9 mouse cellular contexts compared by ENCODE assay signal in genomic region chr7:18926911-18927310, GRCm38 (mm10). TPM values are rescaled to one million over a fixed set of nuclear protein-coding genes. Genes with fewer than 3 reads are reported as not detected.
DNase-seq lines count a peak whose midpoint lies in the region; ATAC-seq lines count a peak whose summit lies in the region.
"Had no signal": no experiment of that assay in that cellular context is flagged by ENCODE, and none has a peak within 500 bp of the region (broad histone marks: within the 10 kb centered on the region; RNA-seq: fewer than 3 reads in every experiment).

No protein-coding gene starts in this region.

- H3K36me3 ChIP-seq in heart, embryonic 12.5 days = no peaks in the 10 kb centered on the region
- no peaks in the 10 kb centered on the region for H3K36me3 ChIP-seq in hindbrain, embryonic 10.5 days
- H3K36me3 ChIP-seq in midbrain, embryonic 10.5 days = peaks cover 3% of the 10 kb centered on the region; the same call in 1 of the 2 replicates

- ATAC-seq in heart, embryonic 12.5 days (ENCODE audit: insufficient number of reproducible peaks, low FRiP score) = 0 out of 2 replicates have a peak, but pooled peaks have one; percentile 17

- H3K27me3 ChIP-seq in heart, embryonic 12.5 days (replicated peaks) = peaks cover 60% of the 10 kb centered on the region
- peaks cover 23% of the 10 kb centered on the region for H3K27me3 ChIP-seq in hindbrain, embryonic 10.5 days (ENCODE audit: insufficient read depth, poor library complexity, severe bottlenecking)
- H3K27me3 ChIP-seq in midbrain, embryonic 10.5 days (ENCODE audit: low read depth, poor library complexity, severe bottlenecking) = 0 out of 2 replicates have a peak, but pooled peaks cover 9% of the 10 kb centered on the region

- intact Hi-C loops in heart, postnatal 36 days (cut with DNase I) = loop anchor here (1.0 to 2.0 kb wide), 2 partner anchors 22 to 32 kb away; no protein-coding TSS in a partner anchor

- peaks cover 20% of the 10 kb centered on the region for H3K4me1 ChIP-seq in heart, embryonic 12.5 days (replicated peaks)
- peaks cover 10% of the 10 kb centered on the region for H3K4me1 ChIP-seq in brown adipose tissue, adult 24 weeks (ENCODE audit: control insufficient read depth, insufficient read depth, insufficient read length, low read length)
- peaks cover 63% of the 10 kb centered on the region for H3K4me1 ChIP-seq in hindbrain, embryonic 10.5 days (replicated peaks)
- H3K4me1 ChIP-seq in midbrain, embryonic 10.5 days = peaks cover 75% of the 10 kb centered on the region

- H3K4me2 ChIP-seq in heart, embryonic 12.5 days = peak overlapping the region; percentile 98

- H3K27ac ChIP-seq in heart, embryonic 12.5 days (ENCODE audit: poor library complexity, severe bottlenecking) = no peak overlapping the region
- peak overlapping the region; percentile 100 for H3K27ac ChIP-seq in brown adipose tissue, adult 24 weeks (replicated peaks; ENCODE audit: low read depth, low read length)
- peak overlapping the region; percentile 98 for H3K27ac ChIP-seq in hindbrain, embryonic 10.5 days
- peak overlapping the region; percentile 99 for H3K27ac ChIP-seq in midbrain, embryonic 10.5 days (replicated peaks)

- DNase-seq in heart, postnatal 36 days = no peak
- no peak for DNase-seq in hindbrain, embryonic 10.5 days (ENCODE audit: low spot score)
- DNase-seq in midbrain, embryonic 10.5 days (ENCODE audit: low spot score) = no peak
- DNase-seq in adipocyte (ENCODE audit: low spot score) = no peak
- DNase-seq in thymus, postnatal 4 days = no peak
- DNase-seq in adrenal gland, adult 2 months = no peak

- H3K9ac ChIP-seq in heart, embryonic 12.5 days = no peak overlapping the region

- WGBS in heart, embryonic 12.5 days = 45% methylated on average over 6 of the region's 6 CpGs
- 50% methylated on average over 6 of the region's 6 CpGs for WGBS in hindbrain, embryonic 10.5 days
- WGBS in midbrain, embryonic 10.5 days = 52% methylated on average over 6 of the region's 6 CpGs

- H3K4me3 ChIP-seq in heart, embryonic 12.5 days = peak overlapping the region; percentile 75
- peak overlapping the region; percentile 91 for H3K4me3 ChIP-seq in brown adipose tissue, adult 24 weeks (ENCODE audit: insufficient read depth, low read depth, low read length)
- H3K4me3 ChIP-seq in hindbrain, embryonic 10.5 days = peak overlapping the region; percentile 94
- peak overlapping the region; percentile 99 for H3K4me3 ChIP-seq in midbrain, embryonic 10.5 days

- H3K9me3 ChIP-seq in heart, embryonic 12.5 days (replicated peaks) = no peaks in the 10 kb centered on the region
- H3K9me3 ChIP-seq in hindbrain, embryonic 10.5 days = no peaks in the 10 kb centered on the region
- no peaks in the 10 kb centered on the region for H3K9me3 ChIP-seq in midbrain, embryonic 10.5 days (replicated peaks)

RNA-seq across cellular contexts. Expression of gene Nova2, which starts 1.2 kb away (rescaled TPM):
- polyA plus RNA-seq in heart, embryonic 12.5 days (2016; fragmentation: Nextera tagmentation; extraction: Ambion mirVana) = 0.60 and 0.64 TPM in 2 replicates
- 1 to 10 TPM; 4.8 to 7.7 TPM for total RNA-seq in heart, postnatal 36 days (2021)
- polyA plus RNA-seq in brown adipose tissue, adult 24 weeks (2012; ENCODE audit: insufficient read depth, insufficient read length, missing spikeins) = 1.1 and 1.6 TPM in 2 replicates
- 3.5 and 7.3 TPM in 2 replicates for polyA plus RNA-seq in hindbrain, embryonic 10.5 days (2016; fragmentation: Nextera tagmentation; extraction: Ambion mirVana)
- polyA plus RNA-seq in midbrain, embryonic 10.5 days (2016; fragmentation: Nextera tagmentation; extraction: Ambion mirVana) = 3.9 and 6.2 TPM in 2 replicates
- 1 to 10 TPM; 3.5 to 4.6 TPM for total RNA-seq in adrenal gland, adult 2 months (2021)
- 1.7 and 1.9 TPM in 2 replicates for polyA plus RNA-seq in adrenal gland, adult 2 months (2012; rRNA removed)
- polyA plus RNA-seq: CD4-positive, CD25-positive, alpha-beta regulatory T cell, adult 4 months had no signal

RNA-seq across cellular contexts. Expression of gene Ccdc61, which starts 16.7 kb away (rescaled TPM):
- polyA plus RNA-seq in heart, embryonic 12.5 days (2016; fragmentation: Nextera tagmentation; extraction: Ambion mirVana) = 23.3 and 24.0 TPM in 2 replicates
- total RNA-seq in heart, postnatal 36 days (2021) = 10 to 100 TPM in 1 of 2 experiments, 1 to 10 TPM in 1; 7.7 to 11.0 TPM
- polyA plus RNA-seq in brown adipose tissue, adult 24 weeks (2012; ENCODE audit: insufficient read depth, insufficient read length, missing spikeins) = 4.4 and 6.3 TPM in 2 replicates
- 36.8 and 39.2 TPM in 2 replicates for polyA plus RNA-seq in hindbrain, embryonic 10.5 days (2016; fragmentation: Nextera tagmentation; extraction: Ambion mirVana)
- 38.5 and 38.7 TPM in 2 replicates for polyA plus RNA-seq in midbrain, embryonic 10.5 days (2016; fragmentation: Nextera tagmentation; extraction: Ambion mirVana)
- 10 to 100 TPM in 1 of 2 experiments, 1 to 10 TPM in 1; 10.0 to 10.1 TPM for total RNA-seq in adrenal gland, adult 2 months (2021)
- 28.5 and 30.2 TPM in 2 replicates for polyA plus RNA-seq in adrenal gland, adult 2 months (2012; rRNA removed)

RNA-seq across cellular contexts. Expression of gene Pglyrp1, which starts 55.8 kb away (rescaled TPM):
- polyA plus RNA-seq in heart, embryonic 12.5 days (2016; fragmentation: Nextera tagmentation; extraction: Ambion mirVana) = 0.83 and 0.96 TPM in 2 replicates
- total RNA-seq in heart, postnatal 36 days (2021) = 1 to 10 TPM; 1.4 to 1.6 TPM
- polyA plus RNA-seq in brown adipose tissue, adult 24 weeks (2012; ENCODE audit: insufficient read depth, insufficient read length, missing spikeins) = 2.0 and 2.8 TPM in 2 replicates
- polyA plus RNA-seq in hindbrain, embryonic 10.5 days (2016; fragmentation: Nextera tagmentation; extraction: Ambion mirVana) = 1.0 and 1.5 TPM in 2 replicates
- polyA plus RNA-seq in midbrain, embryonic 10.5 days (2016; fragmentation: Nextera tagmentation; extraction: Ambion mirVana) = 1.6 and 1.7 TPM in 2 replicates
- total RNA-seq in adrenal gland, adult 2 months (2021) = 1 to 10 TPM; 1.2 TPM
- 3.6 and 5.2 TPM in 2 replicates for polyA plus RNA-seq in adrenal gland, adult 2 months (2012; rRNA removed)
